Mouse (Mus musculus) heart, adult 9 months (tissue): ENCODE data around the gene Senp7.
A peak's percentile ranks its signal among the peaks of the same experiment; 100 is the strongest.
"Not testable (repeated sequence)": the region's sequence is repeated elsewhere in the genome, so short reads cannot be mapped to it uniquely, and the experiment has no call there.

Experiments used
- DNase-seq, 2 experiments: peaks; one replicate each; pipeline ENCODE4 v3.0.0; 2022; ENCODE audit warnings: low spot score in 2 of 2

The Senp7 gene

DNA sequence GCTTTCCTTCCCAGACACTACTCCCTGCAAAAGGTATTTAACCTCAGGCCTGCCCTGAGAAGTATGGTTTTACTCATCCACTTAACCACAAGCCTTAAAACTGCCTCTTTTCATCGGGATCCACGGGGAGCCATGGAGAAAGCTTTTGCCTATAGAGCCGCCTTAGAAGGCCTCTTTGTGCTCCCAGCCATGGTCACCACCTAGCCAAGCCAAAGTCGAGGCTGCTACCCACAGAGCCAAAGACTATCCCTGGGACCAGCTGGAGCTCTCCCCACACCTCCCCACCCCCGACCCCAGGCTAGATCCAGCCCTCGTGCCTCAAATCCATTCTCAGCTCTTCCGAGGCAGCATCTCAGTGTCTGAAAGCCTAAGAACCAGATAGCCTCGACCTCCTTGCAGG lies 18.0 kb downstream of the Senp7 start:
- DNase-seq, result no peak

DNA sequence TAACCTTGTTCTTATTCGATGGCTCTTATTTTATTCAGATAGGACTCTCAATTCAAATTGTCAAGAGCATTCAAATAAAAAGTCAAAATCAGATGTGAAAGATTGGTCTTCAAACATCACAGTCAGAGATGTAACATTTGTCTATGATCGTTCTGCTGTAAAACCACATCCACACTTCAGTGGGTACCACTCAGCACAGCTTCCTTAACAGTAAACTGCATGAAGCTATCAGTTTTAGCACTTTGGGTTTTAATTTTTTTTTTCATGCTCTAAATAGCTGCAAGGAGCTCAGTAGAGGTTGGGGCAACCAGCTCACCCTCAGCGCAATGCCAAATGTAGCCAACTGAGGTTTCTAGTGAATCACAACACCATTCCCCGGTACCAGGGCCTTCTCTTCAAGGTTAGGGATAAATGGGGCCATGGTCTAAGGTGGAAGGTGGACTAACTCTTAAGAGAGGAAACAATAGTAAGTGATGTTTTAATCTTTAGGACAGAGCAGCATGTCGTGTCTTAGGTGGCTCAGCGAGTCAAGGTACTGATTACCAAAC lies 20.5 kb downstream of the Senp7 start:
- no peak for DNase-seq

DNA sequence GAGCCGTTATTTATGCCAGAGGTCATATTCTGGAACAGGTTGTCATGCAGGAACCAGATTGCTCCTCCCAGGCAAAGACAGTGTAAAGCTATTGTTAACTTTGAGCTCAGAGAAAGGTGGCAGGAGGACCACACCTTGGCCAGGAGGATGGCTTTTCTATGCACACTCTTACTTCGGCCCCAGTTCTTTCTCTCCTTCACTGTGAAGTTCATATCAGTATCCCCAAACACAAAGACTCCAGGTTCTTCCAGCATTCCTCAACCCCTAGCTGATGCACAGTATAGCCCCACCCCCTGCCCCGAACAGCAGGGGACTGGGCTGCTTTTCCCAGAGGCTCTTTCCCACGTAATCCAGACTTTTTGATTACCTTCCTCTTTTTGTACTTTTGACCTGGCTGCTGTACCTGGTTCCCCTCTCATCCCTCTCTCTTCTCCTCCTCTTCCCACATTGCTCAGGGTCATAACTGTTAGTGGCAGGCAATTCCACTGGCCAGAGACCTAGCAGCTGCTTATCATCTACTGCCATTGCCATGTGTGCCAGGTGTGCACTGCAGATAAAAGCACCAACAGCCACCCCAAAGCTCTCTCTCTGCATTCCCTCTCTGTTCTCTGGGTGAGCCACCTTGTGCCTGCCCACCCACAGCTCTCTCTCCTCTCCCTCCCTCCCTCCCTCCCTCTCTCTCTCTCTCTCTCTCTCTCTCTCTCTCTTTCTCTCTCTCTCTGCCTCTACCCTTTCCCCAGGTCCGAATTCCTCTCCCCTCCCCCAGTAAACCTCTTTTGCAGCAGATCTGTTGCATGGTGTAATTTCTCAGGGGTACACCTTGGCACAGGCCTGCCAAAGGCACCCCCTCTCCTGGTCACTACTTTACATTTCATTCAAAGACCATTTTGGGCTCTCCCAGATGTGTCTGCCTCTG lies 23.4 kb downstream of the Senp7 start:
- no peak for DNase-seq

DNA sequence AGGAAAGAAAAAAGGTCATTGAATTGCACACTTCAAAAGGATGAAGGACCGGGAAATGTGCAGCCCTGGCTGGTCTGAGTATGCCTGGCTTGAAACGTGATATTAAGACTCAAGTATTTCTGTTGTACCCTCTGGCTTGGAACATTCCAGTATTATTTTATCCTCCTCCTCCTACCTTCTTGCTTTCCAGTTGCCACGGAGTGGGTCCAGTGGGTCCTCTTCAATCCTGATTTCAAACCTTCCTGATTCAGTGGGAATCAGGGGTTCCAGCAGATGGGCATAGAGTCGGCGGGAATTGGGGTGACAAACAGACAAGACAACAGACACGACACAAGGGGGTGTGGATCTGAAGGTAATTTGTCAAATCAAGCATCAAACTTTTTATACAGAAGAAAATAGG lies 24.4 kb downstream of the Senp7 start:
- DNase-seq, result no peak

GRCm38 (mm10) chr16:56073150-56073549 lies 25.0 kb downstream of the Senp7 start:
- not testable (repeated sequence) for DNase-seq

DNA sequence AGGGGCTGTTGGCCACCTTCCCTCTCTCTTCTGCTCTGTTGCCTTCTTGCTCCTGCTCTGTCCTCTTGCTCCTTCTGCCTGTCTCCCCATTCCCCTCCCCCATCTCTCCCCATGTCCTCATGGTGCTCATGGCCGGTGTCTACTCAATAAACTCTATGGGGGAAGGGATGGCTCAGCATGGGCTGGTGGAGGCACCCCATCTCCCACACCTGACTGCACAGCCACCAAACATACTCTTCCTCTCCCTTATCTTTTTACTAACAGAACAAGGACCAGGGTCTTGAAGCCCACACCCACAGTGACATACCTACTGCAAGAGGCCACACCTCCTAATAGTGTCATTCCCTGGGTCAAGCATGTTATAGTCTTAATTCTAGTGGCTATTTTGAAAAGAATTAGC lies 26.0 kb downstream of the Senp7 start:
- no peak for DNase-seq

DNA sequence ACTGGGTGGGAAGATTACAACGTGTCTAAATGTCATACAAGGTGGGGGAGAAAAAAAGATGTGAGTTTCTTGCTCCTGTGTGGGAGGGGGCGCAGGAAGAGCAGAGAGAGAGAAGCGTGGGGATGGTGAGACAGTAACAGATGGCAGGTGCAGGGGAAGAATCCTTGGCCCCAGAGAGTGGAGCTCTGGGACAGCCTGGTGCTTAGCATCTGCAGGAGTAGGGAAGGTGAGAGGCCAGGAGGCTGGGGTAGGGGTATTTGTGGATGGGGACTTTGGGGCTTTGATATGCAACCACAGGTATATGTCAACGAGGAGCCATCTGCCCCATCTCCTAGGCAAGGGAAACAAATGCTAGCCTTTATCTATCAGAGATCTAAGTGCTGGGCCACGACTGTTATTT lies 26.4 kb downstream of the Senp7 start:
- DNase-seq, result no peak

DNA sequence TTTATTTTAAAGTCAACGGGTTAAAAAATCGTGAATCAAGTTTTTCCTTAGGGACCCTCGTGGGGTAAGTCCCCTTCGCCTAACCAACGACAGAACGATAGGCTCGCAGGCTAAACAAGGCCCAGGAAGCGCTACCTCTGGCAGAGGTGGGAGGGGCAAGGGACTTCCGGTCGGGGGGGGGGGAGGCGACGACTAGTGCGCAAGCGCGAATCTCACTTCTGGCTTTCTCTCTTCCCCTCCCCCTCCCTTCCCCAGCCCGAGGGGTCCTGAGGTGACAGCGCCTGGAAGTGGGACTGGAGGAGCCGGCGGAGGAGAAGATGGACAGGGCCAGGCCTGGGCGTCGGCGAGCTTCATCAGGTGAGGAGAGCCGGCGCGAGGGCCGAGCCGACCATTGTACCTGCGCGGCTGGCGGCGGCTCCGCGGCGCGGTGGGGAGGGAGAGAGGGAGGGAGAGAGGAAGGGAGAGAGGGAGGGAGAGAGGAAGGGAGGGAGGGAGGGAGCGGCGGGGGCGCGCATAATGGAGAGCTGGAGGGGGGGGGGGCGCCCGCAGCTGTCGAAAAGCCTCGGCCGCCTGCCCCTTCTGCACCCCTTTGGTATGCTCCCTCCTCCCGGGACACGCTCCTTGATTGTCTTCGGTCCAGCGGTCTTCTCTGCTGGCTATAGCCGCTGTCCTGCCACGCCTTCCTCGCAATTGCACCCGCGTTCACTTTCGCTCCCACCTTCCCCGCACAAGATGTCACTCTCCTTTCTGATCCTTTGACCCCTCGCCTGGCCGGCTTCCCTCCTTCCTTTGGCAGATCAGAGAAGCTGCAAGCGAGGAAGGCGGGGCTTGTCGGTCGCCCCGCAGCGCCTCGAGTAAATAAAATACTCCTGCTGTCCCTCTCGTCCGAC lies 27.3 kb downstream of the Senp7 start:
- peak; percentile 80 to 87 for DNase-seq

DNA sequence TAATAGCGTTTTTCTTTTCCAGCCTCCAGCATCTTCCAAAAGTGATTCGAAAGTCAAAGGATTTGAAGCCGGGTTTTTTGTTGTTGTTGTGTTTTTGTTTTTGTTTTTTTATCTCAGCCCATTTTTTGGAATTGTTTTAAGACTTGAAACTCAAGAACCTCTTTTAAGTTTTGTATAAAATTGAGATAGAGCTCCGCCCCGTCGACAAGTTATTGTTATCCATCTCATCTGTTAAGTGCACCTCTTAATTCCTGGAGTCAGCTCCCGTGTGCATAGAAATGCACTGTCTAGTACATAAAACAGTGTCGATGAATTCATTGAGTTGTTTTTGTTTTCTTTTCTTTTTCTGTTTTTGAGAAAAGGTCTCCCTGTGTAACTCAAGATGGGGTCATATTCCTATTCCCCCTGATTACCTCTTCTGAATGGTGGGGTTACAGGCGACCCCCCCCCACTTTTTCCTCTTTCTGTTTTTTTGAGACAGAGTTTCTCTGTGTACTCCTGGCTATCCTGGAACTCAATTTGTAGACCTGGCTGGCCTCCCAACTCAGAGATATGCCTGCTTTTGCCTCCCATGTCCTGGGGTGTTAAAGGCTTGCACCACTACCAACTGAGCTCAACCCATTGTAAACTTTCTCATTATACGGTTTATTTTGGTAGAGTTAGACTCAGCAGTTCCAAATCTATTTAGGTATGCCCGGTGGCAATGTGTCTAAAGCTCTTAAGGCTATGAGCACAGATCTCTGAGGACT lies 28.2 kb downstream of the Senp7 start:
- peak in 1 of 2 experiments; percentile 9 for DNase-seq

GRCm38 (mm10) chr16:56079419-56079818 lies 31.3 kb downstream of the Senp7 start:
- no peak for DNase-seq

GRCm38 (mm10) chr16:56081691-56082090 lies 33.6 kb downstream of the Senp7 start:
- no peak for DNase-seq

DNA sequence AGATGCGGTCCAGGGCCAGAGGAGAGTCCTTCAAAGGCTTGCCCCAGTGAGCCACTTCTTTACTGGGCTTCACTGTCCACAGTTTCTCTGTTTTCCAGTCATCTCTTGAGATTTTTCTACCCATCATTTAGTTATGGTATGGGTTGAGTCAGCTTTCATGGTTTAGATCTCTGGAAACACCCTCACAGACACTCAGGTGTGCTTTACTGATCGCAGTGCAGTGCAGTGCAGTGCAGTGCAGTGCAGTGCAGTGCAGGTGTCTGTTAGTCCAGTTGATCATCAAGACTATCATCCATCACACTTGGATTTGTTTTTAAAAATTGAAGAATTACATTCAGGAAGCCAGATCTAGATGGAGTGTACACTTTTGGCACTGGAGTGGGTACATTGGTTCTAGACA lies 38.2 kb downstream of the Senp7 start:
- DNase-seq, result no peak

GRCm38 (mm10) chr16:56090385-56090784 lies 42.2 kb downstream of the Senp7 start:
- no peak for DNase-seq

DNA sequence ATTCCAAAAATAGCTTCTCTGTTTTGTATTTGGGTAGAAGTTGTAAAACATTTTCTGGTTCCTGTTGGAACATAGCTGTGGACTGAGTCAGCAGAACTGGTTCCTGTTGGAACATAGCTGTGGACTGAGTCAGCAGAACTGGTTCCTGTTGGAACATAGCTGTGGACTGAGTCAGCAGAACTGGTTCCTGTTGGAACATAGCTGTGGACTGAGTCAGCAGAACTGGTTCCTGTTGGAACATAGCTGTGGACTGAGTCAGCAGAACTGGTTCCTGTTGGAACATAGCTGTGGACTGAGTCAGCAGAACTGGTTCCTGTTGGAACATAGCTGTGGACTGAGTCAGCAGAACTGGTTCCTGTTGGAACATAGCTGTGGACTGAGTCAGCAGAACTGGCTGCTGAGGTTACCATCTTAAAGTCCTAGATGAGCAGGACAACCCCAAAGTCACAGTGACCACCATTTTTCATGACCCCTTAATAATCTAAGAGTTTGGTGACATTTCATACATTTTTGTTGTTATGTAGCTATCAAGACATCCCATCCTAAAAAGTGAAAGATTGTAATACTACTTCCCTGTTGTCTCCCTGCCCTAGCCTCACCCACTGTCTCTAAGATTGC lies 48.4 kb downstream of the Senp7 start:
- not testable (repeated sequence) for DNase-seq

DNA sequence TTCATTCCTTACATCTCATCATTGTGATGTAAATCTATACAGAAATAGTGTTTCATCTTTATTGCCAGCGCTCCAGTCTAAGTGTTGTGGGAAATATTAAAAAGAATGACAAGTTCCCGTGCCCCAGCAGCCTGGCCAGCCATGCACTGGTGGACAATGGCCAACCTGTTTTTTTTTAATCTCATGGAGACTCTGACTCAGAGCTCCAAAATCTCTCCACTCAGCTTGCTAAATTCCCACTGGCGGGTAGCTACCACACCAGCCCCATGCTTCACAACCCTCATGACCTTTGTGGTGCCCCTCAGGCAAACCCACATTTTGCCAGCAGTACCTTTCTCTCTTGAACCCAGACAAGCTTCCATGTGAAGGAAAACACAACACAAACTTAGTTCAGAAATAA lies 67.6 kb downstream of the Senp7 start:
- DNase-seq, result peak; percentile 8 to 31

DNA sequence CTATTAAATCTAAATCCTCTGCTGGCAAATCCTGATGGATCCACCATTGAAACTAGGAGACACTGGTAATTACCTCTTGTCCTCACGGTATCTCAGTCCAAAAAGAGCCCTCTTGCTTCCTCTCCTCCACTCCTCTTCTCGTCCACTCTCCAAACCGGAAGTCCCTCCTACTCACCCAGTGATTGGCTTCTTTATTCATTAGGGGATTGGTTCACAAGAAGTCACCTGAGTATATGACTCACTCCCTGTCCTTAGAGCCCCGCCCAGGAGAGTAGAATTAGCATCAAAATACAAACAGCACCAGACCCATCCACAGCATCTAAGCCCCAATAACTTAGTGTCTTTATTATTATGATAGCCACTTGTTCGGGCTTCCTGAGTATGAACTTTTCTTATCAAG lies 68.0 kb downstream of the Senp7 start:
- DNase-seq, result peak in 1 of 2 experiments; percentile 5

- DNase-seq, result no peak
Observed at GRCm38 (mm10) chr16:56117327-56118180, 69.4 kb downstream of the Senp7 start.

DNA sequence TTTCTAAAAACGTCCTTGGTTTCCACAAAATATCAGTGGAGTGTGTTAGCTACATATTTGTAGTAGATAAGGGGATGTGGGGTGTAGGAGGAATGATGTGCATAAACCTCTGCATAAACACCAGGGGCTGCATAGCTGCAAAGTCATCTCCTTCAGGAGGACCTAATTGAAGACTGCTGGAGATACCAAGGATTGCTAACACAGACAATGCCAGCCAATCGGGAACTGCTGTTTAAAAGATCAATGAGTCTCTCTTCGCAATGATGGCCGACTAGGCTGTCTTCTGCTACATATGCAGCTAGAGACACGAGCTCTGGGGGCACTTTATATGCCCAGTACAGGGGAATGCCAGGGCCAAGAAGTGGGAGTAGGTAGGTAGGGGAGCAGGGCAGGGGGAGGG lies 74.4 kb downstream of the Senp7 start:
- DNase-seq, result no peak

GRCm38 (mm10) chr16:56124045-56124444 lies 75.9 kb downstream of the Senp7 start:
- DNase-seq, result no peak

DNA sequence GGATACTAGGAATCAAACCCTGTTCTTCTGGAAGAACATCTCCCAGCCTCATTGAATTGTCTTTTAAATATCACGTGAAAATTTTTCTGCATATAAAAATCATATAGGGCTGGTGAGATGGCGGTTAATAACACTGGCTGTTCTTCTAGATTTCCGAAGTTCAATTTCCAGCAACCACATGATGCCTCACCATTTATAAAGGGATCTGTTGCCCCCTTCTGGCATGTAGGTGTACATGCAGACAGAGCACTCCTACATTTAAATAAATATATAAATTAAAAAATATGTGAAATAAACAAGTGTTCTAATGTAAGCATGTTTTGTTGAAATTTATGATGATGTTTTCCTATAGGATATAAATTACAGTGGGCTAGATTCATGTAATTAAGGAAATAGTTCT lies 83.5 kb downstream of the Senp7 start:
- peak in 1 of 2 experiments; percentile 11 for DNase-seq
